Mouse (Mus musculus): ENCODE measurements around the gene Igsf9.

DNA sequence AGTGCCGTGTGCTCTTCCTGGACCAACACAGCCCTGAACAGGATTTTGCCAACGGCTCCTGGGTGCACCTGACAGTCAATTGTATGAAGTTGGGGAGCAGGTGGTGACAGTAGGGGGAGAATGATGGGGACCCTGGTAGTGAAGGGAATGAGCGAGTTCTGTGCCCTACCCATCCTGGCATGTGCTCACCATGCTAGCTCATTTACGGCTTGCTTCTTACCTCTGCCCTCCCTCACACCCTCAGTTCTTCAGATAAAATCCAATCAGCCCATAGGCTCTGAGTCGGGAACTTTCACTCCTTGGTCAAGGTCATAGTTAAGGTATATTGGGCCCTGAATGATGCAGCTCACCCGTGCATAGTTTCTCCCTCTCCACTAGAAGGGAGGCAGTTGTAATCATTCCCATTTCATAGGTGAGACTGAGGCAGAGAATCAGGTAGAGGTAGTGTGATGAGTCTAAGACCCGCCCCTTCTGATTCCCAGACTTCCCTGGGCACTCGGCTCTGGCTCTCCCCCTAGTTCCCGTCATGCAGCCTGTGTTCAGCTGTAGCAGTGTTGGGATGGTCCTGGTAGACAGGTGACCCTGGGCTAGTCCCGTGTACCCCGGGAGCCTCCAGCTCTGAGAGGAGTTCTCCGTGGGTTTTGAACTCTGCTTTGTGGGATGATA lies 8.1 kb downstream of the Igsf9 start:
- no peak for TF ChIP-seq CTCF (IDR thresholded peaks at IDR 0.05; ENCODE audit: low read depth)
- no peak for TF ChIP-seq EP300 (IDR thresholded peaks at IDR 0.05; ENCODE audit: low read depth)
